Mouse (Mus musculus) gastrocnemius, adult 18-20 months (tissue): ENCODE measurements around the gene Nek9. TPM values are rescaled to one million over a fixed set of nuclear protein-coding genes. Genes with fewer than 3 reads are reported as not detected.
"Not testable (repeated sequence)": the region's sequence is repeated elsewhere in the genome, so short reads cannot be mapped to it uniquely, and the experiment has no call there.

Experiments used
- DNase-seq: peaks from one replicate; pipeline ENCODE4 v3.0.0; 2021; ENCODE audit warnings: low spot score
- total RNA-seq, 2 experiments: library from RNA; stranded (reverse); gene quantifications; 2 replicates each; pipeline ENCODE4 v1.2.3; 2021

The Nek9 gene
- total RNA-seq, 2 experiments from 2014 or later, result 107 to 116 TPM

- no peak for DNase-seq
Observed at GRCm38 (mm10) chr12:85290633-85291032, 48.5 kb downstream of the Nek9 start.

DNA sequence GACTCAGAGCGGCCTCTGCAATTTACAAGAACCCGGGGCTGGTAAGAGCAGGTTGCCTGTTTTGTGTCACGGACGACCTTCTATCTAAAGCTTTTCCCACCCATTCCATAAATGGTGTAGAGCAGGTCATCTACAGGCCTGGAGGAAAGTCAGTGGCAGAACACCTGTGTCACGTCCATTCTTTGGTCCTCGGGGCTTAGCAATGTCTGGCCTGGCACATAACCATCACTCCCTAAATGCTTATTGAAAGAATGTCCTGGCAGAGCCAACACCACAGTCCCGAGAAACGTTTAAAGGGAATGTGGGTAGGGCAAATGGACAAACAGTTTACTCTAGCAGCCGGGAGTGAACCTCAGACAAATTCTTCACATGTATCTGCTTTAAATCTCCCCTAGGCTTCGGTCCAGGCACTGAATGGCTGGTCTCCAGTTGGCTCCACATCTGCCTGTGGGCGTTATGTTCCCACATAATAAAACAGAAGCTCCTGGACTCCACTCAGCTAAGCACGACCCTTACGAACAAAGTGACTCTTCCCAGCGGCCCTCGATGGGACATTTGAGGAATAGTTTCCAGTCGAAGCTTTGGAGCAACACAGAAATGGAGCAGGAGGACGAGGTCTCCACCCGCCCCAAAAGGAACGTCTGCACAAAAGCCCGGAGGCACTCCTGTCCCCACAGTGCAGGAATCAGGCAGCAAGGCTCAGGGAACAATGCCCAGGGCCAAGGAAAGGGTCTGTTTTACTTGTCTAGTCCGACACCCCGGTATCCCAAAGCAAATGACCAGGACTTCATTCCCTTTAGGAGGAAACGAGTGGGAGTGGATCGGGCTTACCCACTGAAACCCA lies 49.8 kb downstream of the Nek9 start:
- DNase-seq, result no peak

GRCm38 (mm10) chr12:85288486-85289156 lies 50.5 kb downstream of the Nek9 start, which contains the start of gene Zc2hc1c:
Gene Zc2hc1c, plus strand, starts transcription at chr12:85288591.
- peak; percentile 91 for DNase-seq

GRCm38 (mm10) chr12:85287809-85288485 lies 51.2 kb downstream of the Nek9 start, which contains the start of gene Acyp1:
Gene Acyp1, minus strand, starts transcription at chr12:85288438.
- DNase-seq, result peak; percentile 61

DNA sequence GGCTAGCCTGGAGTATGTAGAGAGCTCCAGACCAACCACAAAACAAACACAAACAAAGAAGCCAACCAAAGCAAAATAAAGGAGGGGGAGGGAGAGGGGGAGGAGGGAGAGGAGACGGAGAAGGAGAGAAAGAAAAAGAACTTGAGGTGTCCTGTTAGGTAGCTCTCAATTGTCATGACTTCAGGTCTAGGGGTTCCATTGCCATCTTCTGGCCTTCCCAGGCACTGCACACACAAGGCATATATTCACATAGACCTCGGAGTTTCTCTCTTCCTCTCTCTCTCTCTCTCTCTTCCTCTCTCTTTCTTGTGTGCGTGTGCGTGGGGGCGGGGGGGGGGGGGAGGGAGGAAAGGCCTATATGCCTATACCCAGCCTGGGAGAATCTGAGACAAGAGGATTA lies 52.2 kb downstream of the Nek9 start:
- no peak for DNase-seq

GRCm38 (mm10) chr12:85284996-85285395 lies 54.2 kb downstream of the Nek9 start:
- DNase-seq, result no peak

DNA sequence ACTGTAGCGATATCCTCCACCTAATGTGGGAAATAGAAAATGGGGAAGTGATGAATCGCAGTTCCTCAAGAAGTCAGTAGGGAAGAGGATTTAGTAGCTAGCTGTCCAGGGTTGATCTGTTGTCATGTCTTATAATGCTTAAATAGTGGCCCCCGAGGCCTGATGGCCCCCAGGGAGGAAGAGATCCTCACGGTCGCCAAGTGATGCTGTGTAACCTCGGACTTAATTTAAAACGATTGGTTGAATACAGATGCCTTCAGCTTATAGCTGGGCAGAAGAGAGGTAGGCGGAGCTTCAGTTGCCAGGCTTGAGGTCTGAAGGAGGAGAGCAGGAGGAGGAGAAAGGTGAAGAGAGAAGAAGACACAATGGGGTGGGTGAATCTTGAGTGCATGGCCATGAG lies 54.8 kb downstream of the Nek9 start:
- no peak for DNase-seq

DNA sequence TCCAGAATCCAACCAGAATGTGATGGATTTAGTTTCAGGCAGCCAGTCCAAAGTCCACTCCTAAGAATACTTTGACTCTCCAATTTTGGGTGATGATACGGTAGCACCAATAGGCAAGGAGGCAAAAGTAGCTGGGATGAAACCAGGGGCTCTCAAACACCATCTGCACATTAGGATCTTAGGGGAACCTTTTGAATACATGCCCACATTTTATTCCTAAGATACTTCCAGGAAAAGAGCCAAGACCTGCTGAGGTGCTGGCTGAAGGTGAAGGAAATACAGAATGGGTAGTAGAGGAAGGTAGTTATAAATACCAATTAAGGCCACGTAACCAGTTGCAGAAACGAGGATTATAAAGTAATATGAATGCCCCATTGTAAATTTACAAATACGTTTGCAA lies 57.4 kb downstream of the Nek9 start:
- DNase-seq, result not testable (repeated sequence)

- DNase-seq, result no peak
Observed at GRCm38 (mm10) chr12:85280845-85281651, 58.1 kb downstream of the Nek9 start.

DNA sequence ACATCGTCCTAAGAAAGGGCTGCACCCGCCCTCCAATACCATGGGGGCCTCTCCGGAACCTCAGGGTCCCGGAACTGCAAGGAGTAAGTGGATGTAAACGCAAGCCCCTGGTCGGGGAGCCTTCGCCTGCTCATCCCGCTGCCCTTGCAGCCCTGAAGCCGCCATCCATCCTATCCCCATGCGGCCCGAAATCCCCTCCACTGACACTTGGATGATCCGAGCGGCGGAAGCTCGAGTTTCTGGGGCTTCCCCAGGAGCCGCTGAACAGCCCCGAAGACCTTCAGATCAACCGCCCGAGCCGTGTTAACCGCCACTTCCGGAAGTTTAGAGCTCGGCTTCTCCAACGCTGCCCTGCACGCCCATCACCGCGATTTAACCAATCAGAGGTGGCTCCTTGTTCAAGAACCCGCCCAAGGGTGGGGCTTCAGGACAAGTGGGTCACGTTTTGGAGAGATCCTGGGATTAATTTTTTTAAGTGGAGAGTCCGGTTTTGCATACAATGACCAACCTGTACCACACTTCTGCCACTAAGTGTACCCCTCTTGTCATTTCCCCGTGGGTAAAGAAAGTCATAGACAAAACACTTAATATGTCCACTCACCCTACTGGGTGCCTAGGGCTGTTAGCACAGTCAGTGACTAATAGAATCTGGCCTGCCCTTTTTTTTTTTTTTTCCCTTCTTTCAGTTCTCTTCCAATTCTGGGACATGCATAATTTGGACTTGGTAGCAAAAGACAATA lies 58.9 kb downstream of the Nek9 start:
- DNase-seq, result peak; percentile 99

- no peak for DNase-seq
Observed at GRCm38 (mm10) chr12:85279396-85280080, 59.6 kb downstream of the Nek9 start.

DNA sequence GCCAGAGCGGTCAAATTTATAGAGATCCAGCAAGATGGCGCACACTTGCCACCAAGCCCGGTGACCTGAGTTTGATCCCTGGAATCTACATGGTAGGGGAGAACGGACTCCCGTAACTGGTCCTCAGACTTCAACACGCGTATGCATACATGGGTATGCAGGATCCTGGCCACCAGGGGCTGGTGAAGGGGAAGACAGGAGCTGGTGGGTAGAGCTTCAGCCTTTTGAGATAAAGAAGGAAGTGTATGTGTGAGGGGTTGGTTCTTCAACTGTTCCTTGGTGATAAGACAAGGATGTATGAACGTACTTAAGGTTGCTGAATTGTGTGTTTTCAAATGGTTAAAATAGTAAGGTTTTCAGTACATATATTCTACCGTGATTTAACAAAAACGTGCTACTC lies 60.2 kb downstream of the Nek9 start:
- DNase-seq, result no peak

DNA sequence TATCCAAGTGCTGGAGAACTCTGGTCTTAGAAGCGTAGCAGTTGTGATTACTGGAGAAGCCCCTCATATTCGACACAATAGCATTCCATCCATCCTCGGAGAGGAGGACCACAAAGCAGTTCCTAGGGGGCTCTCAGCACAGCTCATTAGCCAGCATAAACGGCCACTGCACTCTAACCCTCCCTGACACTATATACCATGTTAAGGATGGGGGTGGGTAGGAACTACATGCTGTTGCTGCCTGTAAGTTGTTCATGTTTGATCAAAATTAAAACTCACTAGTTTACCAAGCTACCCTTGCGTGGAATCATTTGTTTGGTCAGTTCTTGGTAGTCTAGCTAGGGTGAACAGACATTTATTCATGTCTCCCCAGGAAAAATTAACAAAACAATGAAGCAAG lies 62.9 kb downstream of the Nek9 start:
- no peak for DNase-seq

GRCm38 (mm10) chr12:85273508-85273907 lies 65.7 kb downstream of the Nek9 start:
- DNase-seq, result no peak

- DNase-seq, result no peak
Observed at GRCm38 (mm10) chr12:85271843-85272206, 67.3 kb downstream of the Nek9 start.

DNA sequence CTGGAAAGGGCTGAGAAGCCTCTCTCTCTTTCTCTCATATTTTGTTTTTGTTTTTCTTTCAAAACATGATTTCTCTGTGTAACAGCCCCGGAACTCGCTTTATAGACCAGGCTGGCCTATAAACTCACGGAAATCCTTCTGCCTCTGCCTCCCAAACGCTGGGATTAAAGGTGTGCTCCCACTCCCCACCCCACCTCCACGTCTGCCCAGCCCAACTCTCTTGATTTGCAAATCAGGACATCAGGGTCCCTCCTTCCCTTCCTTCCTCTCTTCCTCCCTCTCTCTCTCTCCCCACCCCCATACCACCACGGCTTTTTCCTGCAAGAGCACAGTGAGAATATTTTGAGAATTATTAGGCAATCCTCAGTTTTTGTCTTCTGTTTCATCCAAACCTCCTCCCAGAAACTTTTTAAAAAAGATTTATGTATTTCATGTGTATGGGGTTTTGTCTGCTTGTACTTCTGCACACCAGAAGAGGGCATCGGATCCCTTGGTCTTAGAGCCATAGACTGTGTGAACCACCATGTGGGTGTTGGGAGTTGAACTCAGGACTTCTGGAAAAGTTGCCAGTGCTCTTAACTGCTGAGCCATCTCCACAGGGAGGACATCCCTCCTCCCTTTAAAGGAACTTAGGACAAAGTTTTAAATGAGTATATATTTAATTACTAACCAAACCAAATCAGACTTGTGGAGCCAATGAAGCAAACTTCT lies 67.9 kb downstream of the Nek9 start:
- no peak for DNase-seq

- DNase-seq, result peak; percentile 75
Observed at GRCm38 (mm10) chr12:85270319-85270718, 68.8 kb downstream of the Nek9 start, which contains the start of gene Mlh3. Gene Mlh3, minus strand, starts transcription at chr12:85270599.

DNA sequence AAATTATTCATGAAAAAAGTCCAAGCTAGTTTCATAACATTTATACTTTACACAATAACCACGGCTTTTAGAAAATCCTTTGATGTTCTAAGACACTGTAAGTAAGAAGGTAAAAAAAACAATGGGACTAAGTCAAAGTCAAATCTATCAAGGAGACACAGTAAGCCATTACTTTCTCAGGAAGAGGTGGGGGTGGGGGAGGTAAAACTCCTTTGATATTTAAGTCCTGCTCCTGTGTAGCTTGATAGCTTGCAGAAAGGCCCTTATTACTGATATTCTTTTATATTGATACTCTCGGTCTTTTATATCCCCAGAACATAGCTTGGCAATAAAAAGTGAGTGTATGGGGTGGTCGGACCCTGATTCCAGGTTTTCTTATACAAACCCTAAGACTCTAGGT lies 69.3 kb downstream of the Nek9 start:
- no peak for DNase-seq

DNA sequence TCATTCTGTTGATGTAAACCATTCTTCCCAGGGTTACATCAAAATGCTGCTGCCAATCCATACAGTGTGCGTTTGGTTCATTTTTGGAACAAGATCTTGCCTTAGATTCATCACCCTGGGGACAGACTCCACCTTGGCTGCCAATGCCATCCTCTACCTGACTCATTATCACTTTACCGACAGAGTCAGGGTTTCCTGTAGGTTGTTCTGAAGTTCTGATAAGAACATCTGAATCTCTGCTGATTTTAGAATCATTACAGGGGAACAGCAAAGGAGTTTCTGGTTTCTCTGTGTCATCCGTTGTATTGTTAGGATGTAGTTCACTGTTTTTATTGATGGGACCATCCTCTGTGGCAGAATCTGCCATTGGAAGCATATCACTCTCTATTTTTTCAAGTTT lies 72.9 kb downstream of the Nek9 start:
- DNase-seq, result no peak
